Mouse (Mus musculus): Measurements from ENCODE around the gene Pef1.

The Pef1 gene

GRCm38 (mm10) chr4:130177087-130177486 is 74.7 kb downstream of the Pef1 start:
- DNase-seq: no peak

DNA sequence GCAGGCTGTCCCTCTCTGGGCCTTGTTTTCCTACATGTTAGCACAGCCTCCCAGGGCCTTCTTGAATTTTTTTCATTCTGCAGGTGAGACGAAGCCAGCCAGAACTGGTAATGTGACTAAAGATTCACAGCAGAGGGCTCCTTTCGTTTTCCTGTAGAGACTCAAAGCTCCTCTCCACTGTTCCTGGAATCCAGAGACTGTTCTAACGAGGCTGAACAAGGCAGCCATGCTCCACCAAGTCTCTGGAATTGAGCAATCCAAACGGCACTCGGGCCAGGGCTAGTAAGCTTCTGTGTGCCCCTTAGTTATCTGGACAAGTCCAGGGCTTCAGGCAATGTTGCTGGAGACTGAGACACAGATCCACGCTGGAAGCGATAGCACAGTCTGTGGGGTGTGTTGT is 75.2 kb downstream of the Pef1 start:
- DNase-seq: no peak
